Mouse (Mus musculus) kidney, embryonic 14.5 days (tissue): ENCODE data around the gene Trap1a. TPM values are rescaled to one million over a fixed set of nuclear protein-coding genes. Genes with fewer than 3 reads are reported as not detected.

Source experiments
- ATAC-seq: fragments of 200-750 bp; cut with Nextera tagmentation; 2 replicates; pipeline ENCODE4 v1.8.0; 2017; ENCODE audit warnings: moderate number of reproducible peaks, mild to moderate bottlenecking, moderate TSS enrichment, moderate library complexity; ENCODE audit not compliant: low FRiP score, low TSS enrichment
- H3K27ac ChIP-seq: fragments of 300-500 bp; sonication (generic); 2 replicates; pipeline ENCODE4 v1.5.1; 2014; ENCODE audit warnings: low read depth, mild to moderate bottlenecking, low read length, moderate library complexity, mixed read lengths
- H3K27me3 ChIP-seq: fragments of 300-500 bp; sonication (generic); 2 replicates; pipeline ENCODE4 v1.6.1; 2014; ENCODE audit warnings: mild to moderate bottlenecking, low read length; ENCODE audit not compliant: control insufficient read depth, insufficient read depth
- H3K36me3 ChIP-seq: fragments of 300-500 bp; sonication (generic); 2 replicates; pipeline ENCODE4 v1.6.1; 2014; ENCODE audit warnings: low read length, mixed read lengths; ENCODE audit not compliant: control insufficient read depth, insufficient read depth
- H3K4me1 ChIP-seq: fragments of 300-500 bp; sonication (generic); 2 replicates; pipeline ENCODE4 v1.6.1; 2014; ENCODE audit warnings: low read length, mixed read lengths; ENCODE audit not compliant: control insufficient read depth, insufficient read depth
- H3K4me2 ChIP-seq: fragments of 300-500 bp; sonication (generic); replicated peaks from 2 replicates; pipeline ENCODE4 v1.6.1; 2014; ENCODE audit warnings: low read depth, mild to moderate bottlenecking, low read length
- H3K4me3 ChIP-seq: fragments of 300-500 bp; sonication (generic); 2 replicates; pipeline ENCODE4 v1.5.1; 2014; ENCODE audit warnings: mild to moderate bottlenecking, low read length
- H3K9ac ChIP-seq: fragments of 300-500 bp; sonication (generic); 2 replicates; pipeline ENCODE4 v1.6.1; 2014; ENCODE audit warnings: low read depth, mild to moderate bottlenecking, low read length, moderate library complexity
- H3K9me3 ChIP-seq: fragments of 300-500 bp; sonication (generic); 2 replicates; pipeline ENCODE4 v1.6.1; 2016; ENCODE audit warnings: low read length; ENCODE audit not compliant: control insufficient read depth
- WGBS: fragments of 180-500 bp; shearing (Covaris S2); extraction: QIAGEN DNeasy Blood & Tissue Kit; methylation state at CpG from one replicate; pipeline ENCODE4 v1.1.7; 2014; 5-methylcytosine and 5-hydroxymethylcytosine counted together
- polyA plus RNA-seq: library from polyadenylated mRNA; unstranded; fragments of >200 nt; fragmentation: Nextera tagmentation; extraction: Ambion mirVana; gene quantifications from 2 replicates; pipeline ENCODE4 v1.2.1, GENCODE M21; 2014

Trap1a gene
- polyA plus RNA-seq, 1 experiment from 2014 or later, result not detected

GRCm38 (mm10) chrX:139341185-139341584 is 7.7 kb downstream of the Trap1a start:
- no peaks in the 10 kb centered on the region for H3K36me3 ChIP-seq
- H3K4me1 ChIP-seq, result no peaks in the 10 kb centered on the region
- no peak overlapping the region for H3K27ac ChIP-seq
- no peaks in the 10 kb centered on the region for H3K27me3 ChIP-seq
- no peak overlapping the region for H3K9ac ChIP-seq
- no peak overlapping the region for H3K4me2 ChIP-seq
- no peak overlapping the region for H3K4me3 ChIP-seq
- WGBS, result 89% methylated on average over 2 of the region's 2 CpGs
- ATAC-seq, result no peak
- H3K9me3 ChIP-seq, result no peaks in the 10 kb centered on the region

GRCm38 (mm10) chrX:139352192-139352772 is 18.8 kb downstream of the Trap1a start:
- ATAC-seq, result no peak
- 81% methylated on average over 5 of the region's 5 CpGs for WGBS
- Histone ChIP-seq H3K9me3 (no peaks in the 10 kb centered on the region), H3K4me2 (no peak overlapping the region), H3K27ac (no peak overlapping the region), H3K36me3 (no peaks in the 10 kb centered on the region), H3K4me1 (no peaks in the 10 kb centered on the region), H3K4me3 (no peak overlapping the region), H3K27me3 (no peaks in the 10 kb centered on the region), H3K9ac (no peak overlapping the region)

- no peak overlapping the region for H3K9ac ChIP-seq
- no peaks in the 10 kb centered on the region for H3K36me3 ChIP-seq
- no peak for ATAC-seq
- H3K4me2 ChIP-seq, result no peak overlapping the region
- H3K27me3 ChIP-seq, result no peaks in the 10 kb centered on the region
- no peak overlapping the region for H3K4me3 ChIP-seq
- H3K4me1 ChIP-seq, result no peaks in the 10 kb centered on the region
- no peaks in the 10 kb centered on the region for H3K9me3 ChIP-seq
- H3K27ac ChIP-seq, result no peak overlapping the region
- WGBS, result 55% methylated on average over 7 of the region's 7 CpGs
These were observed 24.3 kb downstream of the Trap1a start for GRCm38 (mm10) chrX:139357639-139358260.

GRCm38 (mm10) chrX:139358361-139358760 is 24.9 kb downstream of the Trap1a start:
- Histone ChIP-seq H3K4me2 (no peak overlapping the region), H3K36me3 (no peaks in the 10 kb centered on the region), H3K9ac (no peak overlapping the region), H3K4me1 (no peaks in the 10 kb centered on the region), H3K9me3 (no peaks in the 10 kb centered on the region), H3K27me3 (no peaks in the 10 kb centered on the region), H3K27ac (no peak overlapping the region), H3K4me3 (no peak overlapping the region)
- 59% methylated on average over 18 of the region's 18 CpGs for WGBS
- no peak for ATAC-seq

GRCm38 (mm10) chrX:139366837-139367528 is 33.5 kb downstream of the Trap1a start:
- H3K9me3 ChIP-seq, result no peaks in the 10 kb centered on the region
- H3K9ac ChIP-seq, result no peak overlapping the region
- WGBS, result 83% methylated on average over 3 of the region's 3 CpGs
- H3K27me3 ChIP-seq, result no peaks in the 10 kb centered on the region
- no peak overlapping the region for H3K4me3 ChIP-seq
- no peaks in the 10 kb centered on the region for H3K4me1 ChIP-seq
- no peak for ATAC-seq
- H3K36me3 ChIP-seq, result no peaks in the 10 kb centered on the region
- H3K4me2 ChIP-seq, result no peak overlapping the region
- no peak overlapping the region for H3K27ac ChIP-seq

GRCm38 (mm10) chrX:139367529-139367908 is 34.0 kb downstream of the Trap1a start:
- no peak for ATAC-seq
- H3K4me1 ChIP-seq, result no peaks in the 10 kb centered on the region
- no peaks in the 10 kb centered on the region for H3K9me3 ChIP-seq
- no peak overlapping the region for H3K4me2 ChIP-seq
- H3K9ac ChIP-seq, result no peak overlapping the region
- no peaks in the 10 kb centered on the region for H3K36me3 ChIP-seq
- H3K4me3 ChIP-seq, result no peak overlapping the region
- no peak overlapping the region for H3K27ac ChIP-seq
- no peaks in the 10 kb centered on the region for H3K27me3 ChIP-seq

GRCm38 (mm10) chrX:139369122-139369521 is 35.6 kb downstream of the Trap1a start:
- Histone ChIP-seq H3K9ac (no peak overlapping the region), H3K4me3 (no peak overlapping the region), H3K4me2 (no peak overlapping the region), H3K27ac (no peak overlapping the region), H3K36me3 (no peaks in the 10 kb centered on the region), H3K9me3 (no peaks in the 10 kb centered on the region), H3K27me3 (no peaks in the 10 kb centered on the region), H3K4me1 (no peaks in the 10 kb centered on the region)
- WGBS, result 58% methylated on average over 4 of the region's 4 CpGs
- no peak for ATAC-seq

- no peaks in the 10 kb centered on the region for H3K27me3 ChIP-seq
- no peaks in the 10 kb centered on the region for H3K9me3 ChIP-seq
- H3K4me2 ChIP-seq, result no peak overlapping the region
- no peaks in the 10 kb centered on the region for H3K4me1 ChIP-seq
- H3K27ac ChIP-seq, result no peak overlapping the region
- no peaks in the 10 kb centered on the region for H3K36me3 ChIP-seq
- ATAC-seq, result no peak
- no peak overlapping the region for H3K9ac ChIP-seq
- no peak overlapping the region for H3K4me3 ChIP-seq
These were observed 39.2 kb downstream of the Trap1a start for GRCm38 (mm10) chrX:139372665-139373064.
